Mouse (Mus musculus) cerebellum, adult 9-11 months (tissue): ENCODE measurements around the gene Olfr507.
"Not testable (repeated sequence)": the region's sequence is repeated elsewhere in the genome, so short reads cannot be mapped to it uniquely, and the experiment has no call there.

Experiments
- DNase-seq: peaks from one replicate; pipeline ENCODE4 v3.0.0; 2022

Olfr507 gene

DNA sequence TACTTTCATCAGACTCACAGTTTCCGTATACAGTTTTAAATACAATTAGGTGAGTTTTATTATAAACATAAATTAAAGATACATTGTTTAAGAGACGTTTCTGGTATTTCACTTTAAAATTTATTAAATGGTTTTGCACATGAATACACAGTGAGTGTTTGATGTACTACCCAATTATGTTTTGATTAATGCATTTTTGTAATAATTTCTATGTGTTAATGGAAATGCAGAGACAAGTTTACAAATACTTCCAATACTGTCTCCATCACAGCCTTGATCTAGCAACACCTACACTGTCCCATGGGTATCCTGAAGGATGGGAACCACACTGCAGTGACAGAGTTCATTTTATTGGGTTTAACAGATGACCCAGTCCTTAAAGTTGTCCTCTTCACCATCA, at the start of gene Olfr507:
Gene Olfr507 (plus strand): TSS at position 301 of the 400 bp plus-strand sequence.
- DNase-seq, result no peak

DNA sequence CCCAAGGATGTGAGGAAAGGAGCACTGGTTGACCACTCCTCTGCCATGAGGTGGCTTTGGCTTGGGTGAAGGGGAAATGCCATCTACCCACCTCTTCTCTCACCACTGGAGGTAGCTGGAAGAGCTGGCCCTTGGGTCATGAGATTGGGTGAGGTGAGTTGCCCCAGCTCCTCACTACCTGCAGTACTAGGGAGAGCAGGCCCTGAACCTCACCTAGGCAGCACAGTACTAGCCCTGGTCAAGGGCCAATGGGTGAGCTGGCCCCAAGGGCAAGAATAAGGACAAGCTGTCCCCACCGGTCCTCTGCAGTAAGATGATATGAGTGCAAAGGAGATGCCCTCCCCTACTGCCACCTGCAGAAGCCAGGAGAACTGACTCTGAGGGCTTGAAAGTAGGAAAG, 31.8 kb upstream of the Olfr507 start:
- no peak for DNase-seq

DNA sequence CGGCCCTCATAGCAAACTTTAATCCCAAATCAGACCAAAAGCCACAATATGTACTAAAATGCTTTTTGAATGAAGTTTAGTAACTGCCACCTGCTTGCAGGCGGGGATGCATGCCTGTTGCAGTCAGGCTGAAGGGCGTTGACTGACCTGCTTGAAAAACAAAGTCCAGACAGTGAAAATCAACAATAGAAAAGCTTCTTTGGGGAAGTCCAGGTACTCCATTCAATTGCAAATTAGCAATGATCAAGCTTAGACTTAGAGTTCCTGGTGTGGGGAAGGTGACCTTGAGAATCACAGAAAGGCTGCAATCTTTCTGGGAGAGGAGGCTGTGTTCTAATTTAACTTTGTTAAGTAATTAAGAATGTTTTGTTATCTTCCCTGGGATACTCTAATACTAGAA, 19.7 kb upstream of the Olfr507 start:
- not testable (repeated sequence) for DNase-seq

DNA sequence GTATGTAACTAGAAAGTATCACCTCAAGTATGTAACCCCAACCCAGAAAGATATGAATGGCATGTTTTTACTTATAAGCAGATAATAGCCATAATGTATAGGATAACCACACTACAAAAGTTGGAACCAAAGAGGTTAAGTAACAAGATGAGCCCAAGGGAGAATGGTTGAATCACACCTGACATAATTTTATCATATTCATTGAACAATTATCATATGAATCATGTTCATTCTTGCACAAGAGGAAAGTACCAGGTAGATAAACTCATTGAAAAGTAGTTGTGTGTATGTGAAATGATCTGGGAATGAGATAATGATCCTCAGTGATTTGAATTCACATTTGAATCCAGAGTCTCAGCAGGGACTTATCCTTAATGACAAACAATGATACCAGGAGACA, 11.1 kb upstream of the Olfr507 start, which contains the start of gene Olfr506:
Gene Olfr506 (plus strand): TSS at position 301 of the 400 bp plus-strand sequence.
- no peak for DNase-seq

DNA sequence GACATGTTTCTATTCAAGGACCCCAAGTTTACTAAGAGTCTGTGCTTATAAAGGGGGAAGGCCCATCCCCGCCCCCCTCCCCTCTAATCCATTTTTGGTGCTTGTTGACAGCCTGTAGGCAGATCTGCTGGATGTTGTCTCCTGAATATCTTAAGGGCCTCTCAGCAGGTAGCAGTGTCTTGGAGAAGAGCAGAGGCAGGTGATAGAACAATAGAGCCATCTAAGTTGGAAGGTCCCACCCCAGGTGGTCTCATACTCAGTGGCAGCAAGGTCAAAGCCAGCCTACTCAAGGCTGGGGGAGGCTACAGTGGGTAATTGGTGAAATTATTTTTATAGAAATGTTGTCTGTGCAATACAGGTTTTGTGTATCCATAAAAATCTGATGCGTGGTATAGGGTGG, 7.5 kb upstream of the Olfr507 start:
- DNase-seq, result no peak

DNA sequence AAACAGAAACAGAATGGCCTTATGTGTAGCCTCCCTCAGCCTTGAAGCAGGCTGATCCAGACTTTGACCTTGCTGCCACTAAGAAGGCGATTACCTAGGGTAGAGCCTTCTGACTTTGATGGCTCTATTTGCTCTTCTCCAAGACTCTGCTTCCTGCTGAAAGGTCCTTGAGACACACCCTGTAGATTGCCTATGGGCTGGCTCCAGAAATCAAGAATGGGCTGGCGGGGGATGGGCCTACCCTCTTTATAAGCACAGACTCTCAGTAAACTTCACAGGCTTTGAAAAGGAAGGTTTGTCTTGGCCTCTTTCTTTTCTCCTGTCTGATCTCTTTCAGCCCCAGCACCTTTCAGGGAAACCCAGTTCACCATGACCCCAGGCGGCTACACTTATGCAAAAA, 4.8 kb upstream of the Olfr507 start:
- DNase-seq, result not testable (repeated sequence)

DNA sequence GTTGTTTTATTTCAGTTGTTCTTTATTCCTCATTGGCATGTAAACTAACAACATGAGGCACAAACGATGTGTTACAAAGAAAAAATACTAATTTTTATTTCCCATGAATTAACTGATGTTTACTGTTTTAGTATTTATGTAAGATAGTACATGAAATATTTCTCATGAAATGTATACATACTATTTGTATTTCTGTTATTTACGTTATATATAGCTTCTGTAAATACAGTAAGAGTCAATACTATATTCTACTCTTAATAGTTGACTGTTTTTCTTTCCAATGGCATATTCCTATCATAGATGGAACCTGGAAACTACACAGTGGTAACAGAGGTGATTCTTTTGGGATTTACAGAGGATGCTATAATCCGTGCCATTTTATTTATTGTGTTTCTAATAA, 8.1 kb downstream of the Olfr507 start, which contains the start of gene Olfr508:
Gene Olfr508 (plus strand): TSS at position 301 of the 400 bp plus-strand sequence.
- no peak for DNase-seq

DNA sequence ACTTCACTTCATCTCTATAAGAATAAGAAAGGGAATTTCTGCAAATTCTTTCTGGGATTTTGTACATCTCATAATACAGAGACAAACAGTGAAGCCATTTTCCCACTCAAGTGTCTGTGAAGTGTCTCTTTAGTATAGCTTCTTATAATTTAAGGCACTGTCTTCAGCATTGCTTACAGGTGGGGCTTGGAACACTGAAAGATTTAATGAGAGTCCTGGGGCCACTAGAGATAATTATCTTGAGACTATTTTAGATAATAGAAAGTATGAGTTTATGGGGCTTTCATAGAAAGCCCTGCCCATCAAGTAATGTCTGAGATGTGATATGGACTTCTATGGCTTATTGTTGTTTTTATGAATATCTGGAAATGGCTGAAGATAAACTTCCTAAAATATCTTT, 30.2 kb downstream of the Olfr507 start, which contains the start of gene Olfr509:
Gene Olfr509 (minus strand): TSS at position 101 of the 400 bp plus-strand sequence.
- no peak for DNase-seq

DNA sequence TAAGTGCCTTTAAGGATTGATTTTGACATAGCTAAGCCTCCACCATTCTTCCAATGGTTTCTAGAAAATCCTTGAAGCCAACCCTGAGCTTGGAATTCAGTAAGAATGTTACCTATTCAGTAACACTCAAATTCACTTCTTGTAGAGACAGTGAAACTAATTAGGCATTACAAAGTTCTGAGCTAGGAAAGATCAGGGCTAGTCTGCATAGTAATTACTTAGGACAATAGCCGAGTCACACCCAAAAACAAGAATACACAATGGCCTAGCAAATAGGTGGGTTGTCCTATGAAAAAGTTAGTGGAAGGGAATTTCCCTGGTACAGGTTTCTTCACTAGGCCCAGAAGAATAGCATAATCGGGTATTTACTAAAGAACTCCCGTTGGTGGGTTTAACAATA, 40.8 kb downstream of the Olfr507 start:
- DNase-seq, result no peak

DNA sequence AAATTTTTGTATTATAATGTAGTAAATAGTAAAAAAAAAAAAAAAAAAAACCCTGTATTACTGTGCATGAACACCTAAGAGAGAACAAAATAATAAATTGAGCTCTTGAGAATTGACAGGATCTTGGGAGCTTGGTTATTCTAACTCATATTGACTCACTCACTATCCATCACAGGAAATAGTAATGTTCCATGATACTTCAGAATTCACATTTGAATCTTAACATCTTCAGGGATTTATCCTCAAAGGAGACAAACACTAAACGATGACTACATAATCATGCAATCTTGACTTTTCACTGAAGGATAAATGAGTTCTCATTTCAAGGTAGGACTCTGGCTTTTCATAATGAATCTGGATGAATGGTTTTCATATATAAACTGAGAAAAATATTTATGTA, 44.5 kb downstream of the Olfr507 start, which contains the start of gene Olfr510:
Gene Olfr510 (plus strand): TSS at position 301 of the 400 bp plus-strand sequence.
- DNase-seq, result no peak

DNA sequence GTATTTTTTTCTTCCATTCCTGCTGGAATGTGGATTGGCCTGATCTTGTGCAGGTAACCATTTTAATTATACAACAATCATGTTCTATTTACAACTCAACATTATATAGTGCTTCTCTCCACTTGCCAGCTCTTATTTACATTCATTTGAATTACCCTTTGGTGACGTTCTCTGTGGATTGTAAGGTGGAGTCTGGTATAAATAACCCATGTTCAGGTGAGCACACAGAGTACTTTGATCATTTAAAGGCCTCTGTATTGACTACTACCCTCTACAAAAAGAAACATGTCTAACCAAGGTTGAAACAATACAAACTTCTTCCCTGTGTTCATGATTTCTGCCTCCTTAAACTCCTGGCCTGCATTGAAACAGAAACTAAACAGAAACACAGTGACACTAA, 49.4 kb downstream of the Olfr507 start:
- no peak for DNase-seq
